Mouse (Mus musculus): ENCODE measurements around the gene Sinhcaf. TPM values are rescaled to one million over a fixed set of nuclear protein-coding genes. Genes with fewer than 3 reads are reported as not detected.
"Not testable (repeated sequence)": the region's sequence is repeated elsewhere in the genome, so short reads cannot be mapped to it uniquely, and the experiment has no call there.

The Sinhcaf gene
- polyA plus RNA-seq, 1 experiment from 2014 or later: 104 TPM

GRCm38 (mm10) chr6:148943695-148944094 lies 2.6 kb downstream of the Sinhcaf start:
- no peak overlapping the region for H3K27ac ChIP-seq
- no peak for ATAC-seq (ENCODE audit: low FRiP score)
- no peaks in the 10 kb centered on the region for H3K9me3 ChIP-seq
- peak overlapping the region; percentile 88 for H3K4me3 ChIP-seq
- peak overlapping the region; percentile 90 for H3K9ac ChIP-seq
- no peaks in the 10 kb centered on the region for H3K36me3 ChIP-seq
- WGBS: 16% methylated on average over 3 of the region's 3 CpGs
- H3K4me1 ChIP-seq (replicated peaks): peaks cover 32% of the 10 kb centered on the region
- no peaks in the 10 kb centered on the region for H3K27me3 ChIP-seq
- peak overlapping the region; percentile 69 for H3K4me2 ChIP-seq

GRCm38 (mm10) chr6:148942406-148942805 lies 3.9 kb downstream of the Sinhcaf start:
- Histone ChIP-seq H3K4me2 (no peak overlapping the region), H3K9ac (no peak overlapping the region)
- no peak for ATAC-seq (ENCODE audit: low FRiP score)

DNA sequence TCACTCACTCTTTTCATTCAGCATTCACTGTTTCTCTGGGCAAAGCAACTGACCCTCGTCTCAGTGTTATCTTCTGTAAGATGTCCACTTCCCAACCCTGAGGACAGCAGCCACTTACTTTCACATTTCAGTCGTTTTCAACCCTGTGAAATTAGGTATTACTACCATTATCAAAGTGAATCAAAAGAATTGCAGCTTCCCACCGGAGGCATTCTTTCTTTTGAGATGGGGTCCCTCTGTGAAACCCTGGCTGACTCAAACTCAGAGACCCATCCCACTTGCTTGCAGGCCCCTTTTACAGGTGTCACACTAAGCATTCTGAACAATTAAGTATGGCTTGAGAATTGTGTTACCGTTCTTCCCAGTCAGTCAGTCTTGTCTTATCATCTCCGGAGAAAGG lies 4.4 kb downstream of the Sinhcaf start:
- H3K27me3 ChIP-seq: no peaks in the 10 kb centered on the region
- no peak for ATAC-seq (ENCODE audit: low FRiP score)
- no peak overlapping the region for H3K4me3 ChIP-seq
- no peak overlapping the region for H3K4me2 ChIP-seq
- no peaks in the 10 kb centered on the region for H3K36me3 ChIP-seq
- WGBS: 48% methylated on average over 5 of the region's 5 CpGs
- H3K9ac ChIP-seq: no peak overlapping the region
- H3K4me1 ChIP-seq (replicated peaks): peaks cover 32% of the 10 kb centered on the region
- H3K9me3 ChIP-seq: no peaks in the 10 kb centered on the region
- no peak overlapping the region for H3K27ac ChIP-seq

More at GRCm38 (mm10) chr6:148942406-148942805, 3.9 kb downstream of the Sinhcaf start:
- H3K36me3 ChIP-seq: no peaks in the 10 kb centered on the region
- 72% methylated on average over 4 of the region's 4 CpGs for WGBS
- H3K9me3 ChIP-seq: no peaks in the 10 kb centered on the region
- peaks cover 35% of the 10 kb centered on the region for H3K4me1 ChIP-seq (replicated peaks)
- no peak overlapping the region for H3K4me3 ChIP-seq
- no peak overlapping the region for H3K27ac ChIP-seq
- no peaks in the 10 kb centered on the region for H3K27me3 ChIP-seq

DNA sequence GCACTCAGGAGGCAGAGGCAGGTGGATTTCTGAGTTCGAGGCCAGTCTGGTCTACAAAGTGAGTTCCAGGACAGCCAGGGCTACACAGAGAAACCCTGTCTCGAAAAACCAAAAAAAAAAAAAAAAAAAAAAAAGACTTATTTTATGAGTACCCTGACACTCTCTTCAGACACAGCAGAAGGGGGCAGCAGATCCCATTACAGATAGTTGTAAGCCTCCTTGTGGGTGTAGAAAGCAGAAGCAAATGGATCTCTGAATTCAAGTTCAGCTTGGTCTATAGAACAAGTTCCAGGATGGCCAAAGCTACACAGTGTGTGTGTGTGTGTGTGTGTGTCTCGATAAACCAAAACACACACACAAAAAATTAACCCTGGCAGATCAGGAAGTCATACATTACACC lies 5.9 kb downstream of the Sinhcaf start:
- peaks cover 33% of the 10 kb centered on the region for H3K4me1 ChIP-seq (replicated peaks)
- not testable (repeated sequence) for ATAC-seq (ENCODE audit: low FRiP score); H3K27ac ChIP-seq; H3K4me2 ChIP-seq; H3K4me3 ChIP-seq; H3K9me3 ChIP-seq; H3K36me3 ChIP-seq; H3K27me3 ChIP-seq; H3K9ac ChIP-seq
- WGBS: 90% methylated on average over 2 of the region's 3 CpGs

- WGBS: 50% methylated on average over 1 of the region's 1 CpGs
- Histone ChIP-seq H3K27me3 (no peaks in the 10 kb centered on the region), H3K4me3 (no peak overlapping the region), H3K9ac (no peak overlapping the region), H3K9me3 (no peaks in the 10 kb centered on the region), H3K36me3 (peaks cover 3% of the 10 kb centered on the region; the same call in 1 of the 2 replicates), H3K27ac (no peak overlapping the region), H3K4me2 (no peak overlapping the region), H3K4me1 (replicated peaks) (peaks cover 22% of the 10 kb centered on the region)
- ATAC-seq (ENCODE audit: low FRiP score): no peak
These were observed 8.6 kb downstream of the Sinhcaf start for GRCm38 (mm10) chr6:148937693-148938092.

DNA sequence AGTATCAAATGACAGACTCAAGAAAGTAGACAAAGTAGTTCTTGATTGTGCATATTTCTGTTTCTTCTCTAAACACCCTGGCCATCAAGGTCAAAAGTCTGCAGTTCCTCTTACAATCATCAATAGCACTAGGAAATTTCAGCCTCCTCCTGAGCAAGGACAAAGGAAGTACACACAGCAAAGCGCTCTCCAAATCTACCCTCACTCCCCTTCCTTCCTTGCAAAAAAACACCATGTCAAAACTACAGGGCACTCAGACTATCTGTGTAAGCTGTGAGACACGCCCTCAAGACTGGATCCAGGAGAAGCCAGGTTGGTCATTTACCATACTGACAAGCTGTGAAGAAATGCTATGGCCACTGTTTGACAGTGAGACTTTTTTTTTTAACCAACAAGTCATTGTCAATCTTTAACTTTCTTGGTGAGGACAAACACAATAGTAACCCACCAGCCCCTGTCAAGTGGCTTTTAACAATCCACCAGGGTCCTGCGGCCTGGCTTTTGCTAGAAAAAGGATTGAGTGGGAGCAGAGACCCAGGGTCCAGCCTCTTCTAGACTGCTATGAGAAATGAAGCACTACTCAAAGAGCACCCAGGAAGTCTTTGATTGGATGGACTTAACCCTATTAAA lies 11.2 kb downstream of the Sinhcaf start:
- 46% methylated on average over 3 of the region's 3 CpGs for WGBS
- Histone ChIP-seq H3K27ac (no peak overlapping the region), H3K9me3 (no peaks in the 10 kb centered on the region), H3K4me1 (replicated peaks) (peaks cover 12% of the 10 kb centered on the region), H3K4me2 (no peak overlapping the region), H3K27me3 (no peaks in the 10 kb centered on the region), H3K36me3 (peaks cover 16% of the 10 kb centered on the region), H3K9ac (no peak overlapping the region), H3K4me3 (no peak overlapping the region)
- no peak for ATAC-seq (ENCODE audit: low FRiP score)

GRCm38 (mm10) chr6:148931281-148931680 lies 15.0 kb downstream of the Sinhcaf start:
- Histone ChIP-seq H3K9me3 (no peaks in the 10 kb centered on the region), H3K27ac (no peak overlapping the region), H3K4me2 (no peak overlapping the region), H3K4me1 (replicated peaks) (peaks cover 9% of the 10 kb centered on the region), H3K9ac (no peak overlapping the region), H3K27me3 (no peaks in the 10 kb centered on the region), H3K36me3 (peaks cover 38% of the 10 kb centered on the region), H3K4me3 (no peak overlapping the region)
- ATAC-seq (ENCODE audit: low FRiP score): no peak
- WGBS: 84% methylated on average over 6 of the region's 6 CpGs

DNA sequence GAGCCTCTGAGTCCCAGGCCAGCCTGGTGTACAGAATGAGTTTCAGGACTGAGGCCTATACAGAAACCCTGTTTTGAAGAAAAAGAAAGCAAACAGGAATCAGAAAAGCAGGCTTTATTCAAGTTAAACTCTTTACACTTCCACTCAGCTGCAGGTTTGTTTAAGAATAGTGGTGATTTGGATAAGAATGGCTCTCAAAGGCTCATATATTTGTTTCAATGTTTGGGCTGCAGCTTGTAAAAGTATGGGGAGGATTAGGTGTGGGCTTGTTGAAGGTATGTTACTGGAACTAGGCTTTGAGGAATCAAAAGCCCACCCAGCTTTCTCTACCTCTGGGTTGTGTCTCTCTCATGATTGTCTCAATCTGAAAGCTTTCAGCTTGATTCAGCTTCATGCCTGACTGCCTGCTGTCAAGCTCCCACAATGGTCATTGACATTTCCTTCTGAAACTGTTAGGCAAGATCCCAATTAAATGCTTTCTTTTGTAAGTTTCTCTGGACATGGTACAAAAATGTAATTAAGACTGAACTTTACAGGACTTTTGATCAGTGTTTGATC lies 27.3 kb downstream of the Sinhcaf start:
- Histone ChIP-seq H3K36me3 (peaks cover 27% of the 10 kb centered on the region), H3K4me3 (no peak overlapping the region), H3K9me3 (no peaks in the 10 kb centered on the region), H3K27me3 (no peaks in the 10 kb centered on the region), H3K27ac (no peak overlapping the region), H3K4me1 (replicated peaks) (no peaks in the 10 kb centered on the region), H3K9ac (no peak overlapping the region), H3K4me2 (no peak overlapping the region)
- no peak for ATAC-seq (ENCODE audit: low FRiP score)

- Histone ChIP-seq H3K4me2 (no peak overlapping the region), H3K27ac (no peak overlapping the region), H3K9me3 (no peaks in the 10 kb centered on the region), H3K9ac (no peak overlapping the region), H3K27me3 (no peaks in the 10 kb centered on the region), H3K4me1 (replicated peaks) (no peaks in the 10 kb centered on the region), H3K36me3 (peaks cover 20% of the 10 kb centered on the region), H3K4me3 (no peak overlapping the region)
- no peak for ATAC-seq (ENCODE audit: low FRiP score)
- 79% methylated on average over 1 of the region's 1 CpGs for WGBS
These were observed 28.6 kb downstream of the Sinhcaf start for GRCm38 (mm10) chr6:148917672-148918071.

GRCm38 (mm10) chr6:148916817-148917216 lies 29.4 kb downstream of the Sinhcaf start:
- Histone ChIP-seq H3K4me2 (no peak overlapping the region), H3K4me1 (replicated peaks) (no peaks in the 10 kb centered on the region), H3K9me3 (no peaks in the 10 kb centered on the region), H3K9ac (no peak overlapping the region), H3K36me3 (peaks cover 20% of the 10 kb centered on the region), H3K4me3 (no peak overlapping the region), H3K27ac (no peak overlapping the region), H3K27me3 (no peaks in the 10 kb centered on the region)
- no peak for ATAC-seq (ENCODE audit: low FRiP score)
- WGBS: 41% methylated on average over 3 of the region's 3 CpGs

- 14% methylated on average over 2 of the region's 2 CpGs for WGBS
- no peaks in the 10 kb centered on the region for H3K4me1 ChIP-seq (replicated peaks)
- ATAC-seq (ENCODE audit: low FRiP score): 0 out of 2 replicates have a peak, but pooled peaks have one; percentile 57
- H3K4me3 ChIP-seq: no peak overlapping the region
- no peak overlapping the region for H3K27ac ChIP-seq
- H3K27me3 ChIP-seq: no peaks in the 10 kb centered on the region
- 0 out of 2 replicates have a peak, but pooled peaks cover 4% of the 10 kb centered on the region for H3K36me3 ChIP-seq
- no peaks in the 10 kb centered on the region for H3K9me3 ChIP-seq
- H3K4me2 ChIP-seq: no peak overlapping the region
- H3K9ac ChIP-seq: no peak overlapping the region
These were observed 32.3 kb downstream of the Sinhcaf start for GRCm38 (mm10) chr6:148913938-148914337.

- H3K27ac ChIP-seq; H3K9ac ChIP-seq; H3K4me2 ChIP-seq; H3K4me1 ChIP-seq (replicated peaks); ATAC-seq (ENCODE audit: low FRiP score); H3K36me3 ChIP-seq; H3K4me3 ChIP-seq; H3K9me3 ChIP-seq; H3K27me3 ChIP-seq: not testable (repeated sequence)
- WGBS: 72% methylated on average over 8 of the region's 8 CpGs
These were observed 34.4 kb downstream of the Sinhcaf start for GRCm38 (mm10) chr6:148911906-148912305.

GRCm38 (mm10) chr6:148906958-148907357 lies 39.3 kb downstream of the Sinhcaf start:
- no peaks in the 10 kb centered on the region for H3K36me3 ChIP-seq
- no peaks in the 10 kb centered on the region for H3K4me1 ChIP-seq (replicated peaks)
- no peaks in the 10 kb centered on the region for H3K9me3 ChIP-seq
- H3K4me3 ChIP-seq: no peak overlapping the region
- no peak overlapping the region for H3K27ac ChIP-seq
- H3K27me3 ChIP-seq: no peaks in the 10 kb centered on the region
- no peak overlapping the region for H3K4me2 ChIP-seq
- no peak for ATAC-seq (ENCODE audit: low FRiP score)
- WGBS: 94% methylated on average over 9 of the region's 9 CpGs
- H3K9ac ChIP-seq: no peak overlapping the region
